Mouse (Mus musculus) neural tube, embryonic 12.5 days (tissue): ENCODE results near the gene Zdhhc19. TPM values are rescaled to one million over a fixed set of nuclear protein-coding genes. Genes with fewer than 3 reads are reported as not detected.
A peak's percentile ranks its signal among the peaks of the same experiment; 100 is the strongest.

Experiments
- ATAC-seq: fragments of 200-750 bp; cut with Nextera tagmentation; 2 replicates; pipeline ENCODE4 v1.8.0; 2017; ENCODE audit warnings: low read depth, mild to moderate bottlenecking, moderate TSS enrichment, moderate library complexity; ENCODE audit not compliant: low FRiP score
- H3K27ac ChIP-seq: fragments of 300-500 bp; sonication (generic); 2 replicates; pipeline ENCODE4 v1.5.1; 2016
- H3K27me3 ChIP-seq: fragments of 300-500 bp; sonication (generic); replicated peaks from 2 replicates; pipeline ENCODE4 v1.6.1; 2016; ENCODE audit warnings: mild to moderate bottlenecking
- H3K36me3 ChIP-seq: fragments of 300-500 bp; sonication (generic); 2 replicates; pipeline ENCODE4 v1.6.1; 2016; ENCODE audit warnings: mild to moderate bottlenecking
- H3K4me1 ChIP-seq: fragments of 300-500 bp; sonication (generic); 2 replicates; pipeline ENCODE4 v1.6.1; 2016
- H3K4me2 ChIP-seq: fragments of 300-500 bp; sonication (generic); replicated peaks from 2 replicates; pipeline ENCODE4 v1.6.1; 2016; ENCODE audit warnings: mild to moderate bottlenecking
- H3K4me3 ChIP-seq: fragments of 300-500 bp; sonication (generic); 2 replicates; pipeline ENCODE4 v1.5.1; 2016
- H3K9ac ChIP-seq: fragments of 300-500 bp; sonication (generic); 2 replicates; pipeline ENCODE4 v1.6.1; 2016; ENCODE audit warnings: mild to moderate bottlenecking
- H3K9me3 ChIP-seq: fragments of 300-500 bp; sonication (generic); 2 replicates; pipeline ENCODE4 v1.6.1; 2016; ENCODE audit warnings: mild to moderate bottlenecking
- WGBS: fragments of 180-500 bp; shearing (Covaris S2); methylation state at CpG from one replicate; pipeline ENCODE4 v1.1.7; 2016; 5-methylcytosine and 5-hydroxymethylcytosine counted together
- polyA plus RNA-seq: library from polyadenylated mRNA; unstranded; fragments of >200 nt; fragmentation: Nextera tagmentation; extraction: Ambion mirVana; gene quantifications from 2 replicates; pipeline ENCODE4 v1.2.1, GENCODE M21; 2016

The Zdhhc19 gene
- polyA plus RNA-seq, 1 experiment from 2014 or later: not detected

DNA sequence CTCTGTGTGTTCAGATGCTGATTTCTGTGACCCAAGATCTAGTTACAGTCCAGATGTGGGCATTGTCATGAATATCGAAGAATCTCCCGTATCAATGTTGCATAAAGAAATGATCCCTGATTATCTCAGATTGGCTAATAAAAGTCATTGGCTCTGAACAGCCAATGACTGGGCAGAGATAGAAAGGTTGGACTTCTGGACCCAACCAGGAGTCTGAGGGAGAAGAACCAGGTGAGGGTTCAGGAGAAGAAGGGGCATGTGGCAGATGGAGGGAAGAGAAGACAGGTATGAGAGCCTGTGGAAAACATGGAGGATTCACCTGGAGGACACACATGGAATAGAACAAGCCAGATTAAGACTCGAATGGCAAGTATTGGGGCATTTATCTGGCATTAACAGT is 92.5 kb downstream of the Zdhhc19 start:
- Histone ChIP-seq H3K9me3 (no peaks in the 10 kb centered on the region), H3K4me2 (no peak overlapping the region), H3K4me1 (no peaks in the 10 kb centered on the region), H3K4me3 (no peak overlapping the region), H3K9ac (no peak overlapping the region), H3K27me3 (no peaks in the 10 kb centered on the region), H3K27ac (no peak overlapping the region), H3K36me3 (no peaks in the 10 kb centered on the region)
- 86% methylated on average over 3 of the region's 3 CpGs for WGBS
- no peak for ATAC-seq

DNA sequence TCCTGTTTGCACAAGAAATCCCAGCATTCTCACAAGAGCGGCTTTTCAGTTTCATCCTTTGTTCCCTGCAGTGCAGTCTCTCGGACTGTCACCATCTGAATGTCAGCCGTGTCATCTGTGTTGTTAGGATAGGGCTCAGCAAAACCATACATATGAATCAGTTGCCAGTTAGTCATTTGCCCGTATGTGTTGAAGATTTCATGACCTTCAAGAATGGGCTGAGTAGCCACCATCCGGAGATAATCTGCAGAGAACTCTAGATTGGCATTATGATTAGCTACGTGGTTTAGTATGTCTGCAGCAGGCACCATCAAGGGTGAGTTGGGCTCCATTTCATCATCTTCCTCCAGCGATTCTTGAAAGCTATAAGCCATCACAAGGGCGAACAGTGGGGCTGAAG is 95.5 kb downstream of the Zdhhc19 start:
- no peaks in the 10 kb centered on the region for H3K4me1 ChIP-seq
- H3K9ac ChIP-seq: no peak overlapping the region
- no peaks in the 10 kb centered on the region for H3K27me3 ChIP-seq
- no peaks in the 10 kb centered on the region for H3K36me3 ChIP-seq
- no peak overlapping the region for H3K27ac ChIP-seq
- H3K4me2 ChIP-seq: no peak overlapping the region
- no peak for ATAC-seq
- WGBS: 85% methylated on average over 8 of the region's 8 CpGs
- H3K4me3 ChIP-seq: no peak overlapping the region
- H3K9me3 ChIP-seq: no peaks in the 10 kb centered on the region

DNA sequence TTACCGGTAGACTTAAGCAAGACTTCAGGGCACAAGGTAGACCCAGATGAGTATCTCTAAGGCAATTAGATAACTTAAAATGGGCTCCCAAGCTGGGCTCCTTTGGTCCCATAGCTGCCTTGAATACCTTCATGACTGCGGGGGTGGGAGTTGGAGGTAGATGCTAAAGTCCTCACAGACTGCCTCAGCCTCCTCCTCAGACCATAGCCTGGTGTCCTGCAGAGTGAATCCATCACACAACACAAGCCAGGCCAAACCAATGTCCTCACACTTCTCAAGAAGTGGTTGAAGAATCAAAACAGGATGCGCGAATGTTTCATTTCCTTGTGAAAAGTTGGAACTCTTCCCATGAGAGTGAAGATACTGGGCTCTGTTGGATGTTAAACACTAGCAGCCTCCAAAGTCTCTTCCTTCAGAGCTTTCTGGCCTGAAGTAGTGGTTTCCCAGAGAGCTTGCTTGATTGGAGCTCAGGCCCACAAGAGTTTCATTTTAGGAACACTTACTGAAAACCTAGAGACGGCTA is 97.3 kb downstream of the Zdhhc19 start:
- no peaks in the 10 kb centered on the region for H3K27me3 ChIP-seq
- H3K36me3 ChIP-seq: no peaks in the 10 kb centered on the region
- no peak overlapping the region for H3K4me3 ChIP-seq
- H3K9ac ChIP-seq: no peak overlapping the region
- no peak overlapping the region for H3K4me2 ChIP-seq
- no peaks in the 10 kb centered on the region for H3K4me1 ChIP-seq
- WGBS: 93% methylated on average over 5 of the region's 5 CpGs
- no peak overlapping the region for H3K27ac ChIP-seq
- H3K9me3 ChIP-seq: no peaks in the 10 kb centered on the region
- no peak for ATAC-seq

- no peak for ATAC-seq
- H3K4me1 ChIP-seq: no peaks in the 10 kb centered on the region
- H3K27ac ChIP-seq: no peak overlapping the region
- H3K4me3 ChIP-seq: no peak overlapping the region
- H3K36me3 ChIP-seq: no peaks in the 10 kb centered on the region
- no peak overlapping the region for H3K4me2 ChIP-seq
- H3K9ac ChIP-seq: no peak overlapping the region
- H3K9me3 ChIP-seq: no peaks in the 10 kb centered on the region
- 82% methylated on average over 5 of the region's 5 CpGs for WGBS
- no peaks in the 10 kb centered on the region for H3K27me3 ChIP-seq
Observed at GRCm38 (mm10) chr16:32593916-32594315, 97.9 kb downstream of the Zdhhc19 start.

- Histone ChIP-seq H3K27me3 (no peaks in the 10 kb centered on the region), H3K4me2 (no peak overlapping the region), H3K36me3 (no peaks in the 10 kb centered on the region), H3K27ac (no peak overlapping the region), H3K9me3 (no peaks in the 10 kb centered on the region), H3K4me1 (no peaks in the 10 kb centered on the region), H3K9ac (no peak overlapping the region), H3K4me3 (no peak overlapping the region)
- no peak for ATAC-seq
- 81% methylated on average over 5 of the region's 5 CpGs for WGBS
Observed at GRCm38 (mm10) chr16:32594701-32595100, 98.6 kb downstream of the Zdhhc19 start.

- no peak overlapping the region for H3K4me2 ChIP-seq
- H3K9ac ChIP-seq: no peak overlapping the region
- ATAC-seq: no peak
- no peaks in the 10 kb centered on the region for H3K9me3 ChIP-seq
- H3K27me3 ChIP-seq: no peaks in the 10 kb centered on the region
- H3K36me3 ChIP-seq: no peaks in the 10 kb centered on the region
- no peak overlapping the region for H3K27ac ChIP-seq
- H3K4me1 ChIP-seq: no peaks in the 10 kb centered on the region
- 89% methylated on average over 10 of the region's 10 CpGs for WGBS
- H3K4me3 ChIP-seq: no peak overlapping the region
Observed at GRCm38 (mm10) chr16:32595142-32595855, 99.2 kb downstream of the Zdhhc19 start.

- Histone ChIP-seq H3K9me3 (no peaks in the 10 kb centered on the region), H3K27me3 (no peaks in the 10 kb centered on the region), H3K9ac (no peak overlapping the region), H3K27ac (no peak overlapping the region), H3K36me3 (no peaks in the 10 kb centered on the region), H3K4me1 (no peaks in the 10 kb centered on the region), H3K4me3 (no peak overlapping the region), H3K4me2 (no peak overlapping the region)
- ATAC-seq: no peak
- 36% methylated on average over 4 of the region's 4 CpGs for WGBS
Observed at GRCm38 (mm10) chr16:32597909-32598381, 101.9 kb downstream of the Zdhhc19 start.

GRCm38 (mm10) chr16:32599151-32599550 is 103.1 kb downstream of the Zdhhc19 start:
- no peak overlapping the region for H3K27ac ChIP-seq
- H3K4me3 ChIP-seq: no peak overlapping the region
- no peak overlapping the region for H3K9ac ChIP-seq
- no peaks in the 10 kb centered on the region for H3K9me3 ChIP-seq
- no peaks in the 10 kb centered on the region for H3K27me3 ChIP-seq
- H3K4me2 ChIP-seq: no peak overlapping the region
- no peak for ATAC-seq
- H3K4me1 ChIP-seq: no peaks in the 10 kb centered on the region
- 86% methylated on average over 1 of the region's 1 CpGs for WGBS
- H3K36me3 ChIP-seq: no peaks in the 10 kb centered on the region

DNA sequence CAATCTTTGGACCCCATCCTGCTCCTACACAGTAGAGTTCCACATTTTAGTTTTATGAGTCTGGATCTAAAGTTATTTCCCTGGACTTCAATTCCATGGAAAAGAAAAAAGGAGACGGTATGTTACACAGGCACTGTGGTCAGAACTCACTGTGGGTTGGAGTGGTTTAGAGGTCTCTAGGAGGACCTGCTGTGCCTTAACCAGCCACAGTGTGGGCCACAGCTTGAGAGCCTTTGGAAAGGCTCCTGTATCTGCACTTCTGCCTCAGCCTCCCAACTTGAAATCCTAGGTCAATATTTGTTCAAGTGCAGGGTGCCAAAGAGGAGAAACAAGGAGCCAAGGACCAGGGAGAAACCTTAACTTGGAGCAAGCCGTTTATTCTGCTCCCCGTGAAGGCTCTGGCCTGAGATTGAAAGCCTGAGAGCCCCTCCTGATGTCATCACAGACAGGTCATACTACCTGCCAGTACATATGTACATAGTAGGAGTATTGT is 106.2 kb downstream of the Zdhhc19 start:
- Histone ChIP-seq H3K9me3 (no peaks in the 10 kb centered on the region), H3K27me3 (no peaks in the 10 kb centered on the region), H3K36me3 (no peaks in the 10 kb centered on the region), H3K4me1 (no peaks in the 10 kb centered on the region), H3K9ac (no peak overlapping the region), H3K4me2 (no peak overlapping the region), H3K27ac (no peak overlapping the region), H3K4me3 (no peak overlapping the region)
- WGBS: 77% methylated on average over 3 of the region's 3 CpGs
- ATAC-seq: no peak

GRCm38 (mm10) chr16:32607562-32608343 is 111.7 kb downstream of the Zdhhc19 start:
- H3K4me1 ChIP-seq: peaks cover 9% of the 10 kb centered on the region
- ATAC-seq: no peak
- peak overlapping the region; percentile 70 for H3K4me2 ChIP-seq
- H3K9me3 ChIP-seq: no peaks in the 10 kb centered on the region
- 49% methylated on average over 7 of the region's 7 CpGs for WGBS
- no peak overlapping the region for H3K27ac ChIP-seq
- H3K4me3 ChIP-seq: no peak overlapping the region
- no peak overlapping the region for H3K9ac ChIP-seq
- no peaks in the 10 kb centered on the region for H3K36me3 ChIP-seq
- no peaks in the 10 kb centered on the region for H3K27me3 ChIP-seq

GRCm38 (mm10) chr16:32608344-32608711 is 112.3 kb downstream of the Zdhhc19 start:
- 11% methylated on average over 8 of the region's 8 CpGs for WGBS
- H3K4me3 ChIP-seq: peak overlapping the region; percentile 76
- no peaks in the 10 kb centered on the region for H3K27me3 ChIP-seq
- H3K4me2 ChIP-seq: peak overlapping the region; percentile 70
- no peaks in the 10 kb centered on the region for H3K9me3 ChIP-seq
- peaks cover 9% of the 10 kb centered on the region for H3K4me1 ChIP-seq
- H3K9ac ChIP-seq: 0 out of 2 replicates have a peak overlapping the region, but pooled peaks have one; percentile 71
- H3K36me3 ChIP-seq: no peaks in the 10 kb centered on the region
- no peak overlapping the region for H3K27ac ChIP-seq
- ATAC-seq: no peak

GRCm38 (mm10) chr16:32608712-32609400 is 112.8 kb downstream of the Zdhhc19 start, which contains the start of gene Tfrc:
TSS of gene Tfrc (plus strand) at chr16:32608920.
- Histone ChIP-seq H3K36me3 (no peaks in the 10 kb centered on the region), H3K4me2 (peak within 1 kb of the TSS; percentile 70), H3K27me3 (no peaks in the 10 kb centered on the region), H3K4me3 (peak within 1 kb of the TSS; percentile 76), H3K9ac (peak within 1 kb of the TSS; percentile 71), H3K4me1 (peaks cover 9% of the 10 kb centered on the region), H3K9me3 (no peaks in the 10 kb centered on the region), H3K27ac (peak within 1 kb of the TSS; percentile 79)
- peak; percentile 97 for ATAC-seq
- WGBS: under 1% methylated on average over 73 of the region's 73 CpGs
